Mouse (Mus musculus) kidney, adult 2 months (tissue): ENCODE results near the gene Gabrr1.

ENCODE experiments used
- CTCF ChIP-seq: fragments of 200-500 bp; conservative IDR thresholded peaks from 2 replicates; pipeline ENCODE4 v1.5.1; 2011; ENCODE audit warnings: low read depth, mild to moderate bottlenecking, control low read depth, low read length, moderate library complexity, mixed read lengths; ENCODE audit not compliant: insufficient read depth, insufficient read length
- POLR2A ChIP-seq: fragments of 200-500 bp; IDR thresholded peaks from one replicate; pipeline ENCODE4 v1.6.1; 2011; ENCODE audit warnings: low read depth, low read length, control low read depth

GRCm38 (mm10) chr4:33152087-33153038, 20.0 kb downstream of the Gabrr1 start:
- no peak for TF ChIP-seq POLR2A
- no peak for TF ChIP-seq CTCF
